Mouse (Mus musculus) embryonic facial prominence, embryonic 13.5 days (tissue): Measurements from ENCODE around the gene Adam22. TPM values are rescaled to one million over a fixed set of nuclear protein-coding genes. Genes with fewer than 3 reads are reported as not detected.

ENCODE experiments used
- ATAC-seq: fragments of 200-750 bp; cut with Nextera tagmentation; 2 replicates; pipeline ENCODE4 v1.8.0; 2017; ENCODE audit warnings: low read depth; ENCODE audit not compliant: insufficient number of reproducible peaks, insufficient read depth, low FRiP score, low TSS enrichment
- H3K27ac ChIP-seq: fragments of 300-500 bp; sonication (generic); 2 replicates; pipeline ENCODE4 v1.5.1; 2015; ENCODE audit warnings: moderate library complexity, mild to moderate bottlenecking, inconsistent platforms
- H3K27me3 ChIP-seq: fragments of 300-500 bp; sonication (generic); 2 replicates; pipeline ENCODE4 v1.6.1; 2015; ENCODE audit warnings: mild to moderate bottlenecking, inconsistent platforms
- H3K36me3 ChIP-seq: fragments of 300-500 bp; sonication (generic); 2 replicates; pipeline ENCODE4 v1.6.1; 2015; ENCODE audit warnings: mild to moderate bottlenecking, inconsistent platforms
- H3K4me1 ChIP-seq: fragments of 300-500 bp; sonication (generic); 2 replicates; pipeline ENCODE4 v1.6.1; 2015; ENCODE audit warnings: inconsistent platforms
- H3K4me2 ChIP-seq: fragments of 300-500 bp; sonication (generic); 2 replicates; pipeline ENCODE4 v1.6.1; 2015; ENCODE audit warnings: moderate library complexity, mild to moderate bottlenecking, inconsistent platforms
- H3K4me3 ChIP-seq: fragments of 300-500 bp; sonication (generic); 2 replicates; pipeline ENCODE4 v1.5.1; 2015; ENCODE audit warnings: mild to moderate bottlenecking, inconsistent platforms
- H3K9ac ChIP-seq: fragments of 300-500 bp; sonication (generic); 2 replicates; pipeline ENCODE4 v1.6.1; 2015; ENCODE audit warnings: mild to moderate bottlenecking, inconsistent platforms
- H3K9me3 ChIP-seq: fragments of 300-500 bp; sonication (generic); 2 replicates; pipeline ENCODE4 v1.6.1; 2016; ENCODE audit warnings: inconsistent platforms
- WGBS: fragments of 180-500 bp; shearing (Covaris S2); methylation state at CpG from one replicate; pipeline ENCODE4 v1.1.7; 2015; ENCODE audit warnings: mixed read lengths; 5-methylcytosine and 5-hydroxymethylcytosine counted together
- polyA plus RNA-seq: library from polyadenylated mRNA; unstranded; fragments of >200 nt; fragmentation: Nextera tagmentation; extraction: Ambion mirVana; gene quantifications from 2 replicates; pipeline ENCODE4 v1.2.1, GENCODE M21; 2015

Adam22 gene
- polyA plus RNA-seq, 1 experiment from 2014 or later: 12.2 TPM

DNA sequence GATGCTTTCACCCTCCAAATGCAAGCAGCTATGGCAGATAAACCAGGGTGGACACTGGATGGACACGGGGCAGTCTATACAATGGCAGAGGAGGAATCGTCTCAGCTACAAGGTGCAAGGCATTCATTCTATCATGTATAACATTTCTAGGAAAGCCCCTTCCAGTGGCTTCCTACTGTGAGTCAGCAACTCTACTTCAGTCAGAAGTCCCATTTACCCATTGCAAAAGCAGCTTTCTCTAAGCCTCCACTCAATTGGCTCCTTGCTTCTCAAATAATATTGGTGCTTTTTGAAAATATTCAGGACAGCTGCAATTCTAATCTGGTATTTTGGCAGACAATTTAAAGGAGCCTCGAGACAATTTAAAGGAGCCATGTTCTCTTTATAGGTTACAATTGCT is 279.8 kb downstream of the Adam22 start:
- ATAC-seq: no peak
- H3K36me3 ChIP-seq: 0 out of 2 replicates have a peak, but pooled peaks cover 3% of the 10 kb centered on the region
- H3K27me3 ChIP-seq: no peaks in the 10 kb centered on the region
- H3K4me2 ChIP-seq: no peak overlapping the region
- no peak overlapping the region for H3K27ac ChIP-seq
- no peak overlapping the region for H3K4me3 ChIP-seq
- H3K9me3 ChIP-seq: no peaks in the 10 kb centered on the region
- H3K4me1 ChIP-seq: no peaks in the 10 kb centered on the region
- WGBS: 82% methylated on average over 3 of the region's 3 CpGs
- no peak overlapping the region for H3K9ac ChIP-seq

DNA sequence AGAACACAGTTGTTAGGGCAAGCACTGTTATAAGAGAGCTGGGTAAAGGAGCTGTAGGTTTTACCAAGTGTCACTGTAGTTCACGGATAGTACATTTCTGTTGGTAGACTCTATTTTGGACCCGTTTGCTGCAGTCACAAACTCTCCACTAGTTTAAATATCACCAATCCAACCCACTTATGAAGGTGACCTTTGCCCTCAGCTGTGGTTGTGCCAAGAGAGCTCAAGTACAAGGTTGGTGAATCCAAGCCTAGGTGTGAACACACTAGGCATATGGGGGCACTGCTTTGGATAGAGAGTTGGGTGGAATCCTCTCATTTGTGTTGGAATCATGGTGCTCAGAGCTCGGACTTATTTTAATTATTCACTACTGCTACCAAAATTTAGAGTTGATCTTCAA is 282.3 kb downstream of the Adam22 start:
- no peaks in the 10 kb centered on the region for H3K4me1 ChIP-seq
- ATAC-seq: no peak

DNA sequence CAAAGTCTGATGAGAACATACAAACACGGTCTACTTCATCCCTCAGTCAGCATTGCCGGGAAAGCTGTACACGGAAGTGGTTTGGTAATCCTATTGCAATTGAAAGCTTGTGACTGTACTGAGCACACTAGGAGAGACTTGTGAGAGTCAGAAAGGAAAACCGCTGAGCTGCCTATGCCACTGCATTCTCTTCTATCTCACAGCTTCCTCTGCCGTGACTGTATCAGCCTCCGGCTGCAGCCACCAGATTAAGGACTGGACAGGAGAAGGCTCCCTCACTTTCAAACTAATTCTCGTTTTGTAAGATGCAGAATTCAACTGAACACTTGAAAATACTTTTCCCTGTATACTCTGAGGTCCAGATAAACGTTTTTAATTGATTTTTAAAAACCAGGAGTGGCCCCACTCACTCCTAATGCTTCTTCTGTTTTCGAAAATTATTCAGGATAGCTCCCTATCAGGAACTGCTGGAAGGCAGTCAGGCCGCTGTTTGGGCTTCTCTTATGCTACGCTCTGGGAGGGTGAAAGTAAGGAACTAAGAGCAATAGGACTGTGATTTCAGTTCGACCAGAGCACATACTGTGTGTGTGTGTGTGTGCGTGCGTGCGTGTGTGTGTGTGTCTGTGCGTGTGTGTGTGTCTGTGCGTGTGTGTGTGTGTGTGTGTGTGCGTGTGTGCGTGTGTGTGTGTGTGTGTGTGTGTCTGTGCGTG is 285.0 kb downstream of the Adam22 start:
- Histone ChIP-seq H3K27me3 (no peaks in the 10 kb centered on the region), H3K27ac (no peak overlapping the region), H3K9ac (no peak overlapping the region), H3K4me1 (no peaks in the 10 kb centered on the region), H3K4me3 (no peak overlapping the region), H3K4me2 (no peak overlapping the region), H3K36me3 (no peaks in the 10 kb centered on the region), H3K9me3 (no peaks in the 10 kb centered on the region)
- WGBS: 70% methylated on average over 20 of the region's 20 CpGs
- ATAC-seq: no peak

More for the DNA sequence above, 282.3 kb downstream of the Adam22 start:
- H3K27ac ChIP-seq: no peak overlapping the region
- no peaks in the 10 kb centered on the region for H3K9me3 ChIP-seq
- no peak overlapping the region for H3K4me3 ChIP-seq
- WGBS: 87% methylated on average over 3 of the region's 3 CpGs
- no peaks in the 10 kb centered on the region for H3K36me3 ChIP-seq
- H3K27me3 ChIP-seq: no peaks in the 10 kb centered on the region
- H3K4me2 ChIP-seq: no peak overlapping the region
- H3K9ac ChIP-seq: no peak overlapping the region

DNA sequence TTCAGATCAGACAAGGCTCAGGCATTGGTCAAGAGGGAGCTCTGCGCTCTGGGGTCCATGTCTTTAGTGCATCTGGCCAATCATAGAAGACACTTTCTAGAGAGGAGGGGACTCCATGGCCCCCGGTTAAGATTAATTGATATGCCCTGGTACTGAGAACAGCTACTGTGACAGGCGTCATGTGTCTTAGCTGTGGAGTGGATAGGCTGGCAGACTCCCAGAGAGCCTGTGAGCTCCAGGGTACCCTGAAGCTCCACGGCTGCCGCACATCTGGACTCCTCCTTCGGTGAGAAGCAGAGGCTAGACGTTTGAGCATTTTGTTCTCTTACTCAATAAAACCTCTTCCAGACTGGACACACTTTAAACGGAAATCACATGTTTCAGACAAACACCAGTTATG is 290.5 kb downstream of the Adam22 start:
- Histone ChIP-seq H3K27ac (no peak overlapping the region), H3K9ac (no peak overlapping the region), H3K36me3 (peaks cover 11% of the 10 kb centered on the region; the same call in 1 of the 2 replicates), H3K4me1 (no peaks in the 10 kb centered on the region), H3K4me2 (no peak overlapping the region), H3K9me3 (no peaks in the 10 kb centered on the region), H3K27me3 (no peaks in the 10 kb centered on the region), H3K4me3 (no peak overlapping the region)
- ATAC-seq: 0 out of 2 replicates have a peak, but pooled peaks have one; percentile 43
- WGBS: 63% methylated on average over 8 of the region's 8 CpGs

DNA sequence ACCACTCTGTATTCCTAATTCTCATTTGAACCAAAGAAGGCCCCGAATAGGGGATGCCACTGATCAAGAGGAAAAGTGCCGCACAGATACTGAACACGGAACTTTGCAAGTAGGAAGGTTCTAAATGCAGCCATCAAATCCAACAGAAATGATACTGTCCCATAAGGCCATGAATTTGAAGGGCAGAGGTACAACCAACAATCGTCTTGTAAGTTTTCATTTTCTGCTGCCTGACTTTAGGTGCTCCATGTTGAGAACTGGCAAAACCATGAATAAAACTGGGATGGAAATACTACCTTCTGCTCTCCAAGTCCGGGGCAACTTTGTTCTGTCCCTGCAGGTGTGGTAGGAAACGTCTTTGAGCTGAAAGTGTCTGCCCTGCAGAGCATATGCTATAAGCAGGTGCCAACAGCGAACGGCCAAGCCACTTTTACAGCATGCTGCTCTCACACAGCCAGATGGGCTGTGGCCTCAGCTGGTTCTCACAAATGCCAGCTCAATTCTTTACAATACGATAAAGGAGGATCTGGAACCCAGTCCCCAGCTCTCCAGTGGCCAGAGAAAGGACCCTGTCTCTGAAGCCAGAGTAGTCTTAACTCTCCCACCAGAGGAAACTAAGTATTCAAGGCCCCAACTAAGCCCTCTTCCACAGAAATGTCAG is 293.9 kb downstream of the Adam22 start:
- Histone ChIP-seq H3K27ac (no peak overlapping the region), H3K4me2 (no peak overlapping the region), H3K4me3 (no peak overlapping the region), H3K27me3 (no peaks in the 10 kb centered on the region), H3K9me3 (no peaks in the 10 kb centered on the region), H3K4me1 (no peaks in the 10 kb centered on the region), H3K9ac (no peak overlapping the region), H3K36me3 (peaks cover 18% of the 10 kb centered on the region)
- 93% methylated on average over 9 of the region's 9 CpGs for WGBS
- ATAC-seq: no peak

DNA sequence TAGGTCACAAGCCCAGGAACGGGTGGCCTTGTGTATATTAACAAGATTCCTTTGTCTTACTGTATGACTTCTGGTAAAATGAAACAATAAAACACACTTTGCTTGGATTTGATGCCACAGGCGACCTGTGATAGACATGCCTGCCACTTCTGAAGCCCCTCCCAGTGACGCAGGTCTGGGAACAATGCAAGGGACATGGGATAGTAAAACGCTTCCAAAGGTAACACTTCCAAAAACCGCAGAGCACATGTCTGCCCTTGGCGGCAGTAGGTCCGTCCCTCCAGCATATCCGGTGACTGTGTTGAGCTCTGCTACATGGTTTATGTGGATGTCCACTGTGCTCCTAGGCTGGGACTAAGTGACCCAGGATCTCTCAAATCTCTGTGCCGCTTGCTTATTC is 294.6 kb downstream of the Adam22 start:
- H3K4me1 ChIP-seq: no peaks in the 10 kb centered on the region
- WGBS: 90% methylated on average over 9 of the region's 9 CpGs
- H3K27ac ChIP-seq: no peak overlapping the region
- ATAC-seq: no peak
- H3K36me3 ChIP-seq: peaks cover 22% of the 10 kb centered on the region
- no peak overlapping the region for H3K4me2 ChIP-seq
- no peaks in the 10 kb centered on the region for H3K9me3 ChIP-seq
- H3K27me3 ChIP-seq: no peaks in the 10 kb centered on the region
- H3K9ac ChIP-seq: no peak overlapping the region
- no peak overlapping the region for H3K4me3 ChIP-seq

DNA sequence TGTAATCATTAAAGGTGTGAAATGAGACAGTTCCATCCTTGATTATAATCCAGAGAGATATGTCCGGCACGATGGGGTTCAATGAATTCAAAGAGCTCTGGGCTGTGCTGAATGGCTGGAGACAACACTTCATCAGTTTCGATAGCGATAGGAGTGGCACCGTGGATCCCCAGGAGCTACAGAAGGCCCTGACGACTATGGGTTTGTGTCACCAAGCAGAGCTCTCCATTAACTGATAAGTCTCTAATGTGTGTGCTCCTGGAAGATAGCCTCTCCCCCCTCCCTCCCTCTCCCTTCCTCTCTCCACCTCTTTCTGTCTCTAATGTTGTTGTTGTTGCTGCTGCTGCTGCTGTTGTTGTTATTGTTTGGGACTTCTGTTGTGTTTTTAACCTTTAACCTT is 304.8 kb downstream of the Adam22 start:
- Histone ChIP-seq H3K9me3 (no peaks in the 10 kb centered on the region), H3K27ac (no peak overlapping the region), H3K9ac (no peak overlapping the region), H3K4me2 (no peak overlapping the region), H3K36me3 (peaks cover 77% of the 10 kb centered on the region), H3K27me3 (no peaks in the 10 kb centered on the region), H3K4me1 (no peaks in the 10 kb centered on the region), H3K4me3 (no peak overlapping the region)
- ATAC-seq: no peak
- WGBS: 77% methylated on average over 6 of the region's 6 CpGs

DNA sequence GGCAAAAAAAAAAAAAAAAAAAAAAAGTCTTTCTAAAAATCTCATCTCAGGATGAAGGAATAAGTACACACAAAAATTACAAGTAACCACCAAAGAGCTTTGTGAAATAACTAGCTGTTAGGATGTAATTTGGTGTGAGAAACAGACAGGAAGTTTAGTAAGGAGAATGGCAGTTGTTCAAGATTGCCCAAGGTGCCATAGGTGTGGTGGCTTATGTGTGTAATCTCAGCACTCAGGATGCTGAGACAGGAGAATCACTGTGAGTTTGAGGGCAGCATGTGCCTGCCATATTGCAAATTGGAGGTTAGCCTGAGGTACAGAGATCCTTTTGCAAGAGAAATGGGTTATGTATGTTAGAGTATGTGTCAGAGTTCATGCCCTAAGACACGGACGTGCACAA is 305.5 kb downstream of the Adam22 start:
- Histone ChIP-seq H3K27ac (no peak overlapping the region), H3K4me1 (peaks cover 2% of the 10 kb centered on the region), H3K36me3 (peaks cover 79% of the 10 kb centered on the region), H3K4me2 (no peak overlapping the region), H3K9me3 (no peaks in the 10 kb centered on the region), H3K9ac (no peak overlapping the region), H3K4me3 (no peak overlapping the region), H3K27me3 (no peaks in the 10 kb centered on the region)
- WGBS: 92% methylated on average over 2 of the region's 2 CpGs
- ATAC-seq: no peak

DNA sequence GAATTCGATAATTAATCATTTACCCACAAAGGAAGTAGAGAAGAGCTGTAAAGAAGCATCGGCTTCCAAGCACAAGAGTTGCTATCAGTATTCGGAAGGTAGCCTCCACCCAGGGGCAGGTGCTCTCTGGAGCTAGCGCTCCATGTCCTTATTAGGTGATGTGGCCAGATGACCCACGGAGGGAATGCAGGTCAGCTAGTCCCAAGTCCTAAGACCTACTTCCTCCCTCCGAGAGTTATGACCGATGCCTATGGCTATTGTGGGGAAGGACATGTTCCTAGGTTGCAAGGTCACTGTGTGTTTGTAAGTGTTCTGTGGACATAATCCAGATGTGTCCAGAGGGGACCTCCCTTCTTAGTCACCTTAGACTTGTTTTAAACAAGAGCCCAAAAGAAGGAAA is 309.9 kb downstream of the Adam22 start:
- Histone ChIP-seq H3K36me3 (peaks cover 35% of the 10 kb centered on the region), H3K4me1 (peaks cover 13% of the 10 kb centered on the region), H3K27me3 (no peaks in the 10 kb centered on the region), H3K9ac (no peak overlapping the region), H3K27ac (no peak overlapping the region), H3K9me3 (no peaks in the 10 kb centered on the region), H3K4me2 (no peak overlapping the region), H3K4me3 (no peak overlapping the region)
- WGBS: 89% methylated on average over 7 of the region's 7 CpGs
- no peak for ATAC-seq

DNA sequence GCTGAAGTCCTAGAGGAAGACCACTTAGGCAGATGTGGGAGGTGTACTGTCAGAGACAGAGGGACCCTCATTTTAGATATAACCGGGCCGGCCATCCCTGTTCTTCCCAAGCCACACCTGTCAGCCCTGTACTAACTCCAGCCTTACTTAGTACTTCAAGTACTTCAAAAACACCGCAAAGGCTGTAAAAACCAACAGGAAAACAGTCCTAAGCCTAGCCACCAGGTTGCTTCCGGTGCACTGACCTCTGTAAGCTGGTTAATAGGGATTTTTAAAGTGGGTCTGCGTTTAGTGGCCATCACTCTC is 311.0 kb downstream of the Adam22 start:
- Histone ChIP-seq H3K4me1 (peaks cover 13% of the 10 kb centered on the region), H3K4me2 (peak overlapping the region; percentile 71), H3K9ac (peak overlapping the region; percentile 91), H3K4me3 (peak overlapping the region; percentile 84), H3K36me3 (peaks cover 28% of the 10 kb centered on the region), H3K27ac (0 out of 2 replicates have a peak overlapping the region, but pooled peaks have one; percentile 88), H3K27me3 (no peaks in the 10 kb centered on the region), H3K9me3 (no peaks in the 10 kb centered on the region)
- 62% methylated on average over 5 of the region's 5 CpGs for WGBS
- no peak for ATAC-seq

DNA sequence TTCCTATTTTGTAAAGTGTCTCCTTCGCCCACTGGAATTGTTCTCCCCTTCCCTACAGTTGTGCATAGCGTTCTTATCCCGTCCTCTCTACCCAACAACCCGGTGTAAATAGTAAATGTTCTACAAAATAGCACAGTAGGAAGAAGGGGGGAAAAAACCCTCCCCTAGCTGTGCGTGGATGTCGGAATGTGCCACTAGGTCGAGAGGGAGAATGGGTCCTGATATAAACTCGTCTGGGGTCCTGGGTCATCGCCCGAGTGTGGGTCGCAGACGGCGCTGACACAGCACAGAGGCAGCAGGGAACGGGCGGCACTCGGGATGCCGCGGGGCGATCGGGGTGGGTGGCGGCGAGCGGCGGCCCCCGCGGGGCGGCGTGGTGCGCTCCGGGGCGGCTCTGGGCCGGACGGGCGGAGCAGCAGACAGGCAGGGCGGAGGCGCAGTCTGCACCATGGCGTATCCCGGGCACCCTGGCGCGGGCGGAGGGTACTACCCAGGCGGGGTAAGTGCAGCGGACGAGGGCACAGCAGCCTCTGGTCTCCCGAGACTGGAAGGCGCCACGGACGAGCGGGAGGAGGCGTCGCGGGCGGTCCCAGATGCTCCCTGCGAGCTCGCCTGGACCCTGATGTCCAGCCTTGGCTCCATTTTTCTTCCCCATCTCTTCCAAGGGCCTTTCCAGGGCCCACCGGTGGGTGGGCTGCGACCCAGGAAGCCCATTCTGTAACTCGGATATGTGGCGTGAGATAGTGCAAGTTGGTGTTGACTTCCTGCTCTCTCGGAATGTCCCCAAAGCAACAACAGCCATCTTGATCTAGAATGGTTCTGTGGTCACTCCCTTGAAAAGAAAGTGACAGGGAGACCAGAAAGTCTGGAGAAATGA is 311.6 kb downstream of the Adam22 start:
- H3K36me3 ChIP-seq: peaks cover 26% of the 10 kb centered on the region
- H3K27ac ChIP-seq: peak overlapping the region; percentile 88
- WGBS: under 1% methylated on average over 50 of the region's 60 CpGs
- H3K4me3 ChIP-seq: peak overlapping the region; percentile 84
- H3K9ac ChIP-seq: peak overlapping the region; percentile 91
- H3K9me3 ChIP-seq: no peaks in the 10 kb centered on the region
- H3K4me2 ChIP-seq: peak overlapping the region; percentile 71
- H3K27me3 ChIP-seq: no peaks in the 10 kb centered on the region
- peaks cover 13% of the 10 kb centered on the region for H3K4me1 ChIP-seq
- ATAC-seq: peak; percentile 97
